Mouse (Mus musculus): ENCODE measurements at regions not wholly inside any gene's neighbourhood (a gene's known extent, or its start where the extent isn't known, plus 50 kb on each side); places are given as distances from the start of the nearest gene placed in this dataset.

DNA sequence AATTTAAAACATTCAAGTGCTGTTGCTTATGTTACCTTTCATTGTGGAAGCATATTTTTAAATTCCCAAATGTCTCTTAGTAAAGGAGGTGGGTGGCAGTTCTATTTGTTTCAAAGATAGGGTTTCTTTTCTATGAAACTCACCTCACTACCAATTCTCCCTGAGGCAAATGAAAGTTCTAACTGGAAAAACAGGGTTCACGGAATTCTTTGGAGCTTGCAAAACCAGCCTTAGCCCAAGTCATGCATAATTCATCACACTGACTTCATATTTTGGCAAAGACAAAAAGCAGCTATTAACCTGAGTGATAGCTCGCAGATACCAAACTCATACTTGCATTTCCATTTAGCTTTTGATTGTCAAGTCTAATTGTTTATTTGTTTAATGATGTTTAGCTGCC is 73.8 kb downstream of the Dio2 start:
- H3K9ac ChIP-seq (replicated peaks): no peak overlapping the region
- 34% methylated on average over 2 of the region's 2 CpGs for WGBS
- no peak overlapping the region for H3K4me2 ChIP-seq (replicated peaks)
- no peak overlapping the region for H3K27ac ChIP-seq (replicated peaks)
- no peaks in the 10 kb centered on the region for H3K9me3 ChIP-seq
- no peaks in the 10 kb centered on the region for H3K36me3 ChIP-seq
- no peak overlapping the region for H3K4me3 ChIP-seq
- no peaks in the 10 kb centered on the region for H3K4me1 ChIP-seq
- ATAC-seq (replicated peaks): no peak
- no peaks in the 10 kb centered on the region for H3K27me3 ChIP-seq

DNA sequence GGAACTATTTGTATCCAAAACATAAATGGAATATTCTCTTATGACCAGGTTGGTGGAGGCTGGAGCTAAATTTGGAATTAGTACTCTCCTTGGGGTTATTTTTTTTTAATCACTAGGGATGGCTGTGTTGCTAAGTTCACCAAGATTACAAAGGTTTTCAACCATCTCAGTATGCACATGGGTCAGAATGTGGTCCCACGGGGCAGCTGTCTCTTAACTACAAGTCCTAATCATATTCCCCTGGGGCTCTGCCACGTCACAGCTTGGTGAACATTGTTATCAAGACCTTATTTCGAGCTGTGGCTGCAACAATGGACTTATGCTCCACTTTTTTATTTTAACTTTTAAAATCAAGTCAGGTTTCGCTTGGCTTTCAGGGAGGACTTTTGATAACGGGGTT is 92.8 kb downstream of the Dio2 start:
- H3K4me3 ChIP-seq: no peak overlapping the region
- no peak overlapping the region for H3K4me2 ChIP-seq (replicated peaks)
- 74% methylated on average over 5 of the region's 5 CpGs for WGBS
- H3K36me3 ChIP-seq: no peaks in the 10 kb centered on the region
- H3K9ac ChIP-seq (replicated peaks): no peak overlapping the region
- ATAC-seq (replicated peaks): no peak
- H3K27me3 ChIP-seq: no peaks in the 10 kb centered on the region
- no peak overlapping the region for H3K27ac ChIP-seq (replicated peaks)
- H3K4me1 ChIP-seq: no peaks in the 10 kb centered on the region
- H3K9me3 ChIP-seq: no peaks in the 10 kb centered on the region

- Histone ChIP-seq H3K4me3 (no peak overlapping the region), H3K36me3 (no peaks in the 10 kb centered on the region), H3K9me3 (no peaks in the 10 kb centered on the region), H3K4me2 (replicated peaks) (no peak overlapping the region), H3K9ac (replicated peaks) (no peak overlapping the region), H3K27ac (replicated peaks) (no peak overlapping the region), H3K27me3 (no peaks in the 10 kb centered on the region), H3K4me1 (no peaks in the 10 kb centered on the region)
- 26% methylated on average over 1 of the region's 1 CpGs for whole genome bisulfite sequencing
- ATAC-seq (replicated peaks): no peak
These were observed 94.3 kb downstream of the Dio2 start for GRCm38 (mm10) chr12:90643891-90644290.

- no peak overlapping the region for H3K4me2 ChIP-seq (replicated peaks)
- no peaks in the 10 kb centered on the region for H3K27me3 ChIP-seq
- H3K36me3 ChIP-seq: no peaks in the 10 kb centered on the region
- no peaks in the 10 kb centered on the region for H3K4me1 ChIP-seq
- no peak overlapping the region for H3K4me3 ChIP-seq
- no peaks in the 10 kb centered on the region for H3K9me3 ChIP-seq
- no peak overlapping the region for H3K27ac ChIP-seq (replicated peaks)
- ATAC-seq (replicated peaks): no peak
- H3K9ac ChIP-seq (replicated peaks): no peak overlapping the region
These were observed 113.4 kb downstream of the Dio2 start for GRCm38 (mm10) chr12:90624856-90625255.

- Histone ChIP-seq H3K4me3 (no peak overlapping the region), H3K27ac (replicated peaks) (no peak overlapping the region), H3K36me3 (no peaks in the 10 kb centered on the region), H3K27me3 (no peaks in the 10 kb centered on the region), H3K4me1 (no peaks in the 10 kb centered on the region), H3K9ac (replicated peaks) (no peak overlapping the region), H3K9me3 (no peaks in the 10 kb centered on the region), H3K4me2 (replicated peaks) (no peak overlapping the region)
- ATAC-seq (replicated peaks): peak; percentile 46; the same call in 1 of the 2 replicates
- 68% methylated on average over 2 of the region's 2 CpGs for WGBS
These were observed 114.8 kb downstream of the Dio2 start for GRCm38 (mm10) chr12:90623426-90623825.

GRCm38 (mm10) chr12:90608810-90609209 is 129.4 kb downstream of the Dio2 start:
- Histone ChIP-seq H3K9ac (replicated peaks) (no peak overlapping the region), H3K4me1 (no peaks in the 10 kb centered on the region; the same call in 1 of the 2 replicates), H3K4me3 (no peak overlapping the region), H3K9me3 (no peaks in the 10 kb centered on the region), H3K36me3 (no peaks in the 10 kb centered on the region), H3K27me3 (no peaks in the 10 kb centered on the region), H3K4me2 (replicated peaks) (no peak overlapping the region), H3K27ac (replicated peaks) (no peak overlapping the region)
- ATAC-seq (replicated peaks): no peak
- 61% methylated on average over 2 of the region's 2 CpGs for WGBS

GRCm38 (mm10) chr12:90607894-90608293 is 130.3 kb downstream of the Dio2 start:
- Histone ChIP-seq H3K27me3 (no peaks in the 10 kb centered on the region), H3K27ac (replicated peaks) (no peak overlapping the region), H3K9ac (replicated peaks) (no peak overlapping the region), H3K4me1 (no peaks in the 10 kb centered on the region; the same call in 1 of the 2 replicates), H3K4me2 (replicated peaks) (no peak overlapping the region), H3K9me3 (no peaks in the 10 kb centered on the region), H3K36me3 (no peaks in the 10 kb centered on the region), H3K4me3 (no peak overlapping the region)
- WGBS: 70% methylated on average over 6 of the region's 6 CpGs
- ATAC-seq (replicated peaks): no peak

DNA sequence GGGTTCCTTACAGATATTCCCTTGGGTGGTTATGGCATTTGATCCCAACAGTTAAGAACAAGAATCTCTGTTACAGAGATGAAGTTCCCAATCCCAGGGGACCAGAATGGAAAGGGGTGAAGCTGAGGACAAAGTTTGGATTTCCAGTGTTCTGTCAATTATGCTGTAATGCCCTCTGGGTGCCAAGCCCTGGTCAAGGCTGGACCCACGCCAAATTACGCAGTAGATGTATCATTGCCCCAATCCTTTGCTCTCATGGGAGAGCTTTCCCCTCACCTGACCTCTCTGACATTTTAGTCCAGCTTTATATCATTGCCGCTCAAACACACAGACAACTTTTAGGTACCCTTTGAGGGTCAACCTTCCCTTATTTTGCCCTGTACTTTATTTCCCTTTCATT is 158.2 kb downstream of the Dio2 start:
- Histone ChIP-seq H3K4me1 (no peaks in the 10 kb centered on the region), H3K36me3 (no peaks in the 10 kb centered on the region)
- WGBS: 84% methylated on average over 3 of the region's 3 CpGs

DNA sequence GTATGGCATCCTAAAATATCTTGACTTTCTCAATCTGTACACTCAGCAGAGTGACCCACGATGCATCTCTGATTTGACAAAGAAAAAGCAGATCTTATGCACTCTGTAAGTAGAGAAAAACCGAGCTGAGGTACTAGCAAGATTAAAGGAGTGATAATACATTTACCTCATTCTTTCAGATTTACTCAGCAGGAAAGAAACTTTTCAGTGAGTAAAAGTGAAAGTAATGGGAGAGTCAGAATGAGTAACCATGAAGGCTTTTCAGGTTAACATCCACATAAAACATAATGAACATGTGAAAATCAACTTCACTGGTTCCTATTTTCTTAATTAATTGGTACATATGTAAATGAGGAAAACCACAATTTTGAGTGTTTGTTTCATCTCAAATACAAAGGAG is 162.1 kb downstream of the Dio2 start:
- Histone ChIP-seq H3K27me3 (no peaks in the 10 kb centered on the region), H3K4me2 (replicated peaks) (no peak overlapping the region), H3K4me1 (no peaks in the 10 kb centered on the region), H3K9me3 (no peaks in the 10 kb centered on the region), H3K9ac (replicated peaks) (no peak overlapping the region), H3K36me3 (no peaks in the 10 kb centered on the region), H3K4me3 (no peak overlapping the region), H3K27ac (replicated peaks) (no peak overlapping the region)
- 41% methylated on average over 2 of the region's 2 CpGs for WGBS
- no peak for ATAC-seq (replicated peaks)

More for the DNA sequence above, 158.2 kb downstream of the Dio2 start:
- H3K27me3 ChIP-seq: no peaks in the 10 kb centered on the region
- no peak overlapping the region for H3K9ac ChIP-seq (replicated peaks)
- no peak overlapping the region for H3K27ac ChIP-seq (replicated peaks)
- H3K9me3 ChIP-seq: no peaks in the 10 kb centered on the region
- H3K4me3 ChIP-seq: no peak overlapping the region
- no peak overlapping the region for H3K4me2 ChIP-seq (replicated peaks)
- ATAC-seq (replicated peaks): no peak

- no peaks in the 10 kb centered on the region for H3K4me1 ChIP-seq
- no peak for ATAC-seq (replicated peaks)
- H3K9ac ChIP-seq (replicated peaks): no peak overlapping the region
- no peak overlapping the region for H3K4me2 ChIP-seq (replicated peaks)
- no peaks in the 10 kb centered on the region for H3K36me3 ChIP-seq
- no peaks in the 10 kb centered on the region for H3K27me3 ChIP-seq
- H3K4me3 ChIP-seq: no peak overlapping the region
- H3K27ac ChIP-seq (replicated peaks): no peak overlapping the region
- H3K9me3 ChIP-seq: no peaks in the 10 kb centered on the region
- 71% methylated on average over 5 of the region's 5 CpGs for WGBS
These were observed 166.3 kb downstream of the Dio2 start for GRCm38 (mm10) chr12:90571907-90572306.

- no peaks in the 10 kb centered on the region for H3K27me3 ChIP-seq
- no peaks in the 10 kb centered on the region for H3K4me1 ChIP-seq
- no peak overlapping the region for H3K9ac ChIP-seq (replicated peaks)
- H3K4me3 ChIP-seq: no peak overlapping the region
- H3K9me3 ChIP-seq: no peaks in the 10 kb centered on the region
- WGBS: 1% methylated on average over 2 of the region's 2 CpGs
- H3K27ac ChIP-seq (replicated peaks): no peak overlapping the region
- ATAC-seq (replicated peaks): no peak
- H3K36me3 ChIP-seq: no peaks in the 10 kb centered on the region
- H3K4me2 ChIP-seq (replicated peaks): no peak overlapping the region
These were observed 166.7 kb downstream of the Dio2 start for GRCm38 (mm10) chr12:90571506-90571905.

- Histone ChIP-seq H3K27me3 (no peaks in the 10 kb centered on the region), H3K9ac (replicated peaks) (no peak overlapping the region), H3K4me2 (replicated peaks) (no peak overlapping the region), H3K4me1 (no peaks in the 10 kb centered on the region), H3K27ac (replicated peaks) (no peak overlapping the region), H3K4me3 (no peak overlapping the region), H3K9me3 (no peaks in the 10 kb centered on the region), H3K36me3 (no peaks in the 10 kb centered on the region)
- peak; percentile 55; the same call in 1 of the 2 replicates for ATAC-seq (replicated peaks)
- 83% methylated on average over 6 of the region's 6 CpGs for WGBS
These were observed 171.9 kb downstream of the Dio2 start for GRCm38 (mm10) chr12:90566349-90566748.

GRCm38 (mm10) chr12:90565051-90565450 is 173.2 kb downstream of the Dio2 start:
- H3K9me3 ChIP-seq: no peaks in the 10 kb centered on the region
- no peak overlapping the region; the same call in 1 of the 2 replicates for H3K4me2 ChIP-seq (replicated peaks)
- no peak overlapping the region for H3K9ac ChIP-seq (replicated peaks)
- no peaks in the 10 kb centered on the region for H3K36me3 ChIP-seq
- H3K4me3 ChIP-seq: peak overlapping the region; percentile 13
- no peak overlapping the region for H3K27ac ChIP-seq (replicated peaks)
- no peaks in the 10 kb centered on the region for H3K27me3 ChIP-seq
- no peaks in the 10 kb centered on the region for H3K4me1 ChIP-seq
- peak; percentile 46; the same call in 1 of the 2 replicates for ATAC-seq (replicated peaks)
- 76% methylated on average over 3 of the region's 3 CpGs for WGBS

All from forebrain, embryonic 15.5 days (tissue).